Mouse (Mus musculus): ENCODE data around the gene Ralgps2.
A peak's percentile ranks its signal among the peaks of the same experiment; 100 is the strongest.

Gene Ralgps2

DNA sequence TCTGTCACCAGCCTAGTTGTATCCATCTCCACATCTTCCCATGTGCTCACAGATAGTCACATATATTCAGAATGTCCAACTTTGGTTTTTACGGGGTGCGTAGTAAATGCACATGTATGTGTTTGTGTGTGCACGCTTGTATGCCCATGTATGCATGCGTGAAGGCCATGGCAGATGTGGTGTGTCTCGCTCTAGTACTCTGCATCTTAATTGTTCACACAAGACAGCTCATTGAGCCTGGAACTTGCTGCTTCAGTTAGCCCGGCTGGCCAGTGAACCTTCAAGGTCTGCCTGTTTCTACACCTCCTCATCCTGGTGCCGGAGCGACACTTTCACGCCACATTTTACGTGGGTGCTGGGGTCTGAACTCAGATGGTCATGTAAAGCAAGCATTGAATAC lies 168.6 kb downstream of the Ralgps2 start:
- DNase-seq (ENCODE audit: low read depth) = no peak

DNA sequence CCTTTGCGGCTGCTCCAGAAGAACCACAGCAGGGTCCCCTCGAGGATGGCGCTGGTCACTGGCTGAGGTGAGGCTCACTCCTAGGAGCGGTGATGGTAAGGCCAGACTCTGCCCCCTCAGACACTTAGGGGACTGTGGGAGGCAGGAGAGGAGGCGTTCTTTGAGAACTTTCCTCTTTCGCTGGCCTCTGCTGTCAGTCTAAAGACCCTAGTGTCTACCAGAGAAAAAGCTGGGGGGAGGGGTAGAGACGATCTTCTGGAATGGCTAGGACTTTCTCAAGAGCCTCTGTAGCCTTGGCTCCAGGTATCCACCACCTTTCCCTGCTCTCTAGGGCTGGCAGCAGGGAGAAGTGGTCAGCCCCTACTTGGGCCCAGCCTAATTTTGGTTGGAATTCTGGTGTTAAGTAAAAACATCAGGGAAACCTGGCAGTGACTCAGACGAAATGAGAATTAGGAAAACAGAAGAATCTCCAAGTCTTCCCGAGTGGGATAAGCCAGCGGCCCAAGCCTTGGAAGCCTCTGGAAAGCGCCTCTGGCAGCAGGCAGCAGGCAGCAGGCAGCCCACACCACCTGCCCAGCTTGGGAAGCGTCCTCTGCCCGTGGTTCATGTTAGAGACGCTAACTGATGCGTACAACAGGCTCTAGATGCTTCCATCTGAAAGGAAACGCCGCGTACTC lies 169.7 kb downstream of the Ralgps2 start:
- DNase-seq (ENCODE audit: low read depth) = no peak

DNA sequence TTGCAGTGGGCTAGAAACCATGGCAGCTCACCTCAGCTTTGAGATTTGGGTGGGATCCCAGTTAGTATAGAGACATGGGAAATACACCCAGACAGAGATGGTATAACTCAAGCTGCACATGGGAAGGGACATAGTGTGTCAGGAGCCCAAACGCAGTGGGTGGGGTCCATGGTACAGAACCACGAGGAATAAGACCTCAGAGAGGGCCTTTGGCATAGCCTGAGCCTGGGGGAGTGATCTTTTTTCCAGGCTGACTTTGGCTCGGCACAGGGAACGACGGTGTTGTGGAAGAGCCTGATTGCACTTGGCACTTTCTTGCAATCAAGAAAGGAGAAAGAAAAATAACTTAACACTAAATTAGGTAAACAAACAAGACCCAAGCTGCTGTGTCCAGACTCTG lies 170.3 kb downstream of the Ralgps2 start:
- no peak for DNase-seq (ENCODE audit: low read depth)

DNA sequence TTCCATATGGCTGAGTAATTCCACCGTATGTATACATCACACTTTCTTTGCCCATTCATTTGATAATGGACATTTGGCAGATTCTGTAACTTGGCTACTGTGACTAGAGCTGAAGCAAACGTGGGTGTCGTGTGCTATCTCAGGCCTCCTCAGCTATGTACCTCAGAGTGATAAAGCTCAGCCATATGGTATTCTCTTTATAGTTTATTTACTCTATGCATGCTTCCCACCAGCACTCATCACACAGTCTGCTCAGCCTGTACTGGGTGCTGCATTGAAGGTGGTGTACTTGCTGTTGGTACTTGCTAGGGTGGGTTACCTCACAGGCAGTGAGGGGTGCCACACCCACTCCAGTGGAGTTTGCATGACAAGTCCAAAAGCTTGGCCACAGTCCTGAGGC lies 174.1 kb downstream of the Ralgps2 start:
- DNase-seq (ENCODE audit: low read depth) = no peak

DNA sequence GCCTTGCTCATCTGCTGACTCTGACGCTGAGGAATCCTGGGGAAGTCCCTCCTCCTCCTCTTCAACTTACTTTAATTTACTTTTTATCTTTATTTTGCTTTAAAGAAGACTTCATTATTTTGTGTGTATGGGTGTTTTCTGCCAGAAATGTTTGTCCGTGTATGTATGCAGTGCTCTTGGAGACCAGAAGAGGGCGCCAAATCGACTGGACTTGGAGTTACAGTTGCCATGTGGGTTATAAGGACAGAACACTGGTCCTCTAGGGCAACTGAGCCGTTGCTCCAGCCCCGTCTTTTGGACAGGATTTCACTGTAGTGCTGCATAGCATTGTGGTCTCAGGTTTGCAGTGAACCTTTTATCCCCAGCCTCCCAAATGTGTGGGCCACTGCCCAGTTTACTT lies 174.8 kb downstream of the Ralgps2 start:
- peak; percentile 31 for DNase-seq (ENCODE audit: low read depth)

DNA sequence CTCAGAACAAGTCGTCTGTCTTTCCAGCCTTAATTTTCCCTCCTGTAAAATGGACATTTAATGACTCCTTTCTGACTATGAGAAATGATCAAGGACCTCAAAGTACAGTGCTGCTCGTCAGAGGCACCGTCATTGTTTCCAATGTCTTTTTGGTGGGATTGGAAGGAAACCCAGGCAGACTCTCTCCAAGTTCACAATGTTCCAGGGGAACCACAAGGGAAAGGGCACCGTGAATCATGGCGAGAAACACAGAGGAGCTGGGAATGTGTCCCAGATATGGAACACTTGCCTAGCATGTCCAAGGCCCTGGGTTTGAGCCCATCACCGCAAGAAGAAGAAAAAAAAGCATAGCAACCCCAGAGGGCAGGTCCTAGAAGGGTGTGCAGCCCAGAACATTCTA lies 176.1 kb downstream of the Ralgps2 start:
- no peak for DNase-seq (ENCODE audit: low read depth)

DNA sequence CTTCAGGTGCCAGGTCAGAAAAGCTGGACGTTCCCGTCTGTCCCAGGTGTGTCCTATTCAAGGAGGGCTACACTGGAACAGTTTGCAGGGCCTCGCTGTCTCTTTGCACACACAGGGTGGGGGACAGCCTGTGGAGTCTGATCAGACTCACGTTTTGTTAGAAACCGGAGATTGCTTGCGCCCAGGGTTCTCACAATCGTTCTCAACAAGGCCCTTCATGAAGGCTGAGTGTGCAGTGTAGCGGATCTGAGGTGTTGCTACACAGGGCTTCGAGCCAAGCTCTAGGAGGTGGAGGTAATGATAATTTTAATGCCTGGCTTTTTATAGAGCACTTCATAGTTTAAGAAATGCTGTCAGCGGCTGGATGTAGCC lies 178.0 kb downstream of the Ralgps2 start:
- no peak for DNase-seq (ENCODE audit: low read depth)

DNA sequence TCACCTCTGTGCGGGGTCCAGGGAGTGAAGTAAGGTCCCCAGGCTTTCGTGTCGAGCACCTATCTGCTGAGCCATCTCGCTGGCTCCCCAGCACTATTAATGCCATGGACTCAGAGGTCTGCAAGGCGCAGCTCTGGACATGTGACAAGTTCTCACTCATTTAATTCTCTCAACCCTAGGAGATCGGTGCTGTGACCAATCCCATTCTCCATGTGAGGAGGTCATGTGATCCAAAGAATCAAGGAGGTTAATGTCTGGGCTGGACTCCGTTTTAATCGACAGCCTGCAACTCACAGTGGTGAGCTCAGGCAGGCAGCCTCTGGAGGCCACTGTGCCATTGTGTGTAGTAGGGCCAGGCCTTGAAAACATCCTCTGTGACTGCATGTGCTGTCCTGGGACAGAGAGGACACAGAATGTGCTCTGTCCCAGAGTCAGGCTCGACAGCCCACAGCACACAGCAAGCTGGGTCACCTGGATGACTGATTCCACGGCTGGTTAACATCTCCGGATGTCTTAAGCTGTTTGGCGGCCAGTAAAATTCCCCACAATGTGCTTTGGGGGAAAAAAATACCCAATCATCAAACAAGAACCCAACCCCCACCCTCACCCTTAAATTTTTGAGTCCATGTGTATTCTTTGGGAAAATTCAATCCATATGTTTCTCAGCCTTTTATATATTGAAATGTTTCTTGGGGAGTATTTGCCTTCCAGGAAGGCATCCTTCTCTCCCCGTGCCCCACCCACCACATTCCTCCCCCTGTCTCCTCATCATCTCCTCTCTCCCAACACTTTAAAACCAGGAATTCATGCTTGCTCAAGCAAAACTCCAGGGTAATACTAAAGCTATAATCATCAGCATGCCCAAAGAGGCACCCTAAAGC lies 178.6 kb downstream of the Ralgps2 start:
- DNase-seq (ENCODE audit: low read depth) = no peak

DNA sequence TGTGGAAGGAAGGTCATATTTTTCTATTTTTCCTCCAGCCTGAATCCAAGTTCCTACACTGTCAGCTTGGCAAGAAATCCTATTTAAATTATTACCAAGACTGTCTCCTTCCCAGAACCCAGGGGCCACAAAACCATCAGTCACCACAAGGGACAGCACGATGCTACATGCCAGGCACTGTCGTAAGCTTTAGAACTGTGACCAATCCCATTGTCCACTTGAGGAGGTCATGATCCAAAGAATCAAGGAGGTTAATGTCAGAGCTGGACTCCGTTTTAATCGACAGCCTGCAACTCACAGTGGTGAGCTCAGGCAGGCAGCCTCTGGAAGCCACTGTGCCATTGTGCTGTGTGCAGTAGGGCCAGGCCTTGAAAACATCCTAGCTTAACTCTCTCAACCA lies 181.1 kb downstream of the Ralgps2 start:
- DNase-seq (ENCODE audit: low read depth) = no peak

DNA sequence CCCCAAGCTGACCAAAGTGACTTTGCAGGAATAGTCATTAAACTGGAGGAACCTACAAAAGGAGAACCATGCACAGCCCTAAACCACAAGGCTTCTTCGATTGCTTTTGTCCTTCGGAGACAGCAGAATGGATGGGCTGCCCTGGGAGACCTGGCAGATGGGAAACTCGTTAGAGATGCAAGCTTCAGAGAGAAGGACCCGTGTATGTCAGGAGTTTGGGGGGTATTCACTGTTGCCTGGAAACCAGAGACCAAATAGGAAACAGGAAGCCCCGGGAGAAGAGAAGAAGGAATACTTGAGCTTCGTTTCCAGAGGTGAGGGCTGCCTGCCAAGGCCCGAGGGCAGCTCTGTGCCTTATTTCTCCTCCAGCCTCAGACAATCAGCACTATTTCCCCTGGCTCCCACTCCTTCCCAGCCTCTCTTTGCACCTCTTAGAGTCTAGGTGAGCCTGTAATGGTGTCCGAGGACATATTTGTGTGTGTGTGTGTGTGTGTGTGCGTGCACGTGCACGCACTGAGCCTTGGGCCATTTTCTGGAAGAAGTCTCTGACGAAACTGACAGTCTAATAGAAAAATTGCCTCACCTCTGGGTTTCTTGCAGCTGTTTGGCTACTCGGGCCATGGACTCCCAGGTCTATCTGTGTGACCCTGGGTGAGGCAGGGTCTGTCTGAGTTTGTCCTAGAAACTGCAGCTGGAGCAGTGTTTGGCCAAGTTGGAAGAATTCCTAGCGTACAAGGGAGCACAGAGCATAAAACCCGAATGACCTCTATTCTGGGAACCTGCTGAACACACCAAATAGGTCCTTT lies 184.6 kb downstream of the Ralgps2 start:
- DNase-seq (ENCODE audit: low read depth) = no peak
